Mouse (Mus musculus): Measurements from ENCODE around the gene Fancc.

The Fancc gene

DNA sequence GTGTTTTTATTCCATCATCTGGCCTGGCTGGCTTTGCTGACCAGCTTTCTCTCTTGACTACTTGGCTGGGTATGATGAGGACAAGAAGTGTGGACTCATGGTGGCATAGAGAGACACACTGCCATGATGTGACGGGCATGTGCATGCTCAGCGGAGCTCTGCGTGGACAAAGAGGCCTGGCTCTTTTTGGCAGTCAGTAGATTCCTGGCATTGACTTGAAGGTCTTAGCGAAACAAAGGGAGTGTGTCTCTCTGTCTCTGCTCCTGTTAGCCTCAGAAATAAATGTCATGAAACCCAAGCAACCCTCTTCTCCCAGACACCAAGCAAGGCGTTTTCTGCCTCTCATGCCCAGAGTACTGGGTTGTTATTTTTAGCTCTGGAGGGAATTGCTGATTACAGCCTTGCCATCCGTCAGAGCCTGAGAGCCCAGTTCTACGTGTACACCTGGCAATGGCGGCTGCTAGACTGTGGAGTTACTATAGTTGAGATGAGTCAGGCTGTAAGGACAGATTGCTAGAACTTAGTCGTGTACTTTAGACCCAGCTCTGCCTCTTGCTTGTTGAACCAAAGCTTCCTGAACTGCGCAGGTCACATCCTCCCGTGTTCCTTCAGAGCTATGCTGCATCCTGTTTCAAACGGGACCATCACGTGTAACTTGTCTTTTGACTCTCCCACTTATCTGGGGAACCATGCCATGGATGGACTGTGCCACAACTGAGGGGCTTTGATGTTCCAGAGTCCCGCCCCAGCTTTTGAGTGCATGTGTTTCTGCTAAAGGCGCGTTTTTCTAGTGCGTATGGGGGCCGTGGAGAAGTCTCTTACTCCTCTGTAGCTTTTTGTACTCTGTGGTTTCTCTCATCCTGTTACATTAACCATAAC lies 236.1 kb downstream of the Fancc start:
- DNase-seq (ENCODE audit: low spot score): no peak

- DNase-seq (ENCODE audit: low spot score): no peak
These were observed 236.9 kb downstream of the Fancc start for GRCm38 (mm10) chr13:63260133-63260532.

GRCm38 (mm10) chr13:63258671-63259070 lies 238.4 kb downstream of the Fancc start:
- DNase-seq (ENCODE audit: low spot score): no peak

DNA sequence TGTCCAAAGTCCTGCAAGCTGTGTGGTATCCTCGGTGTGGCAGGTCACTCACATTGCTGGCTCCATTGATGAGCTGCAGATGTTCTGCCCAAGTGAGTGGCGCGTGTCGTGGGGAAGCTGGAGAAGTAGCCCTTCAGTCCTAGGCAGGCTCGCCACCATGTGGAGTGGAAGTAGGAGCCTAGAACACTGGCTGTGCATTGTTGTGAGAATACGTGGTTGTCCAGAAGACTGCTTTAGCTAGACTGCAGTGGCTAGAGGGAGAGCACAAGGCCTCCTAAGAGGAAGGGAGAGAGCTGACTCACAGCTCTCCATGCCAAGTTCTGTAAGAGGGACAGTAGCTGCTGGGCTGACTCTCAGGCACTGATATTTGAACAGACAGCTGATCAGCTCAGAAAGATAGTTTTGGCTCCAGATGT lies 238.9 kb downstream of the Fancc start:
- no peak for DNase-seq (ENCODE audit: low spot score)

DNA sequence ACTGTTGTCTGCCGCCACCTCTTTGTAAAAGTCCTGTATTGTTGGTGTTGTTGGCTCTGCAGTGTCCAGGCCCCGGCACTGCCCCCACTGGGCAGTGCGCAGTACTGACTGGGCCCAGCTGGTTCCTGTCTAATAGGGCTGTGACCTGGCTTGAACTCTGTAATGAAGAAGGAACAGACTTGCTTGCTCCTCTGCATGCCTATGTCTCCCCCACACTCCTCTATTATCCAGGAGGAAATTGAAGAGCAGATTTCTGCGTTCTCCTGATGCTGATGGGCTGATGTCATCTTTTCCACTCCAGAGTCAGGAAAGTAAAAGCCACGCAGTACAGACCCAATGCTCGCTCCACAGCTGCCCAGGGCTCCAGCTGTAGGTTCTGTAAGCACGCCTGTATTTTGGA lies 240.3 kb downstream of the Fancc start:
- no peak for DNase-seq (ENCODE audit: low spot score)

DNA sequence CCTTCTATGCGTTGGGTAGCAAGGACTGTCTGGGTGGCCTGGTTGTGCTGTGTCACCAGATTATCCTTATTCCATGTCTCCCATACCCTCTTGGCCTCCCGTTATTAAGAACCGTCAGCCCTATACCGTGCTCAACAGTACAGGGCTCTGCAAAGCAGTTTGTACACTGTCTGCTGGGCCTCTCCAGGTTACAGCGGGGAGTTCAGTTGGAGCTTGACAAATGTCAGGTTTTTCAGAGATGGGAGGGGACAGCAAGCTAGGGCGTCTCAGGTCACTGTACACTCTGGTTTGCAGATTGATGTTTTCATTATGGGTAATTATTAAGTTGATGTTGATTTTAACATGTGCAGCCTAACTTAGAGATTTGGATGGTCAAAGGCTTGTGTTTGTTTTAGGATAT lies 240.9 kb downstream of the Fancc start:
- DNase-seq (ENCODE audit: low spot score): no peak

DNA sequence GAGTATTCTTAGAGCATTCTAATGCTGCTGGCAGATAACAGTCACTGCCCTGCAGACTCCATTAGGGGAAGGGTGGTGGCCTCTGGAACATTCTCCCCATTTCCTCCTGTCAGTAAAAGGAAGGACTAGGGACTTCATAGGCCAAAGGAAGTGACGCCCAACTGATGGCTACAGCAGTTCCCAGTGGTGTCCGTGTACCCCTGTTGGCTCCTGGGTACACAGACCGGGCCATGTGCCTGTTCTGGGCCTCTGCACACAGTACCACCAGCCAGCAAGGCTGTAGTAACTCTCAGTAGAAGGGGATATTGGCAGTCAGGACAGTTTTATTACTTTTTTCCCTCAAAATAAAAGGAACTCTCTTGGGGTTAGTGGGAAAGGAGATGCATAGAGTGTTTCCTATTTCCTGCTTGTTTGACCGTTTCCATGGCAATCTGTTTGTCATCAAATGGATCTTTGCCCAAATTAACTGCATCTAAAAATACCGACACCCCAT lies 241.5 kb downstream of the Fancc start:
- DNase-seq (ENCODE audit: low spot score): no peak

DNA sequence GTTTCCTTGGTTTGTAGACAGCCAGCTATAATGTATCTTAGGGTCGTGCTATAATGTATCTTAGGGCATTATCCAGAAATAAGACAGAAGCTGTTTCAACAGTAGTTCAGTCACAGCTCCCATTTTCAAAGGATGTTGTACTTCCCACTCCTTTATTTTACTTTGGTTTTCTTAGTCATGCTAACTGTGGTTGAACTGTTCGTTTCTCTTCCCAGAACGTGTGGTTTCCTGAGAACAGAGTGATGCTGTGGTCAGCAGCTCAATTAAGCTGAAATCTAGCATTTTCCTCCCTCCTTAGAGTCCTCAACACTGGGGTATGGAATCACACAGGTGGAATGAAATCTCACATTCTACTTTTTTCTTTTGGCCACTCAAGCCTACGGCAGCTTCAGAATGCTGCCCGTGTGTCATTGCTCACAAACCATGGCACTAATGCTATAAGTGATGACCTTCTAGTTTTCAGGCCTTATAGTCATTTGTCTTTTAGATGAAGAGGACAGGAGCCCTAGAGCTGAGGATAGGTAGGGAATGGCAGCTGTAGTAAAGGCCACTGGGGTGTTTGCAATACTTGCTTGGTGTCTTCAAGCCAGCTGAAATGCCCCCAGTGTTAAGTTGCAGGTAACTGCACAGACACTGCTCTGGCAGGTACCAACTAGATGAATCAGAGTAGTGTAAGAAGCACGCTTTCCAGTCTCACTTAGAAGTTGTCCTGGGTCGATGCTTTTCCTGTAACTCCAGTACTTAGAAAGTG lies 243.0 kb downstream of the Fancc start:
- no peak for DNase-seq (ENCODE audit: low spot score)

GRCm38 (mm10) chr13:63253147-63253546 lies 243.9 kb downstream of the Fancc start:
- no peak for DNase-seq (ENCODE audit: low spot score)

DNA sequence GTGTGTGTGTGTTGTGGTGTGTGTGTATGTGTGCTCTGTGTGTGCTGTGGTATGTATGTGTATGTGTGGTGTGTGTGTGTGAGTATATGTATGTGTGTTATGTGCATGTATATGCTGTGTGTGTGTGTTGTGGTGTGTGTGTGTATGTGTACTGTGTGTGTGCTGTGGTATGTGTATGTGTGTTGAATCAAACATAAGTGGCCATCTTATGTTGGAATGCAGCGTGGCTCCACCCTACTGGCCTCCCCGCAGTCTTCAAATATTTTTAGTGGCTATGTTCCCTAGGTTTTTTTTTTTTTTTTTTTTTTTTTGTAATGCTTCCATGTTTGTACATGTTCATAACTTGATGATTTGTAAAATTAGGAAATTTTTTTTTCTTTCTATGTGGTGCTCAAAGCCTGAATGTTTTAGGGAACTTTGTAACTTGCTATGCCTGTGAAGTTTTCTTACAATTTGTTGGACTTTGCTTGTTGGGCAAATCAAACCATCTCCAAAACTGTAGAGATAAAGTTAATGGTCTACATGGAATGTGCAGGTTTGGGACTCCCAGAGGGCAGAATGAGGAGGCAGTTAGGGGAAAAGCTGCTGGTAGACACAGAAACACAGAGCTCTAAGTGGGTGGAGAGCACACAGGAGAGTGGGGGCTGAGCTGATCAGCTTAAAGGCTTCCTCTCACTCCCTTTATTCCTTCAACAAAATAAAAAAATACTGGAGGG lies 244.6 kb downstream of the Fancc start:
- DNase-seq (ENCODE audit: low spot score): no peak

GRCm38 (mm10) chr13:63251118-63251889 lies 245.8 kb downstream of the Fancc start:
- no peak for DNase-seq (ENCODE audit: low spot score)

- DNase-seq (ENCODE audit: low spot score): no peak
These were observed 246.6 kb downstream of the Fancc start for GRCm38 (mm10) chr13:63250441-63250980.

DNA sequence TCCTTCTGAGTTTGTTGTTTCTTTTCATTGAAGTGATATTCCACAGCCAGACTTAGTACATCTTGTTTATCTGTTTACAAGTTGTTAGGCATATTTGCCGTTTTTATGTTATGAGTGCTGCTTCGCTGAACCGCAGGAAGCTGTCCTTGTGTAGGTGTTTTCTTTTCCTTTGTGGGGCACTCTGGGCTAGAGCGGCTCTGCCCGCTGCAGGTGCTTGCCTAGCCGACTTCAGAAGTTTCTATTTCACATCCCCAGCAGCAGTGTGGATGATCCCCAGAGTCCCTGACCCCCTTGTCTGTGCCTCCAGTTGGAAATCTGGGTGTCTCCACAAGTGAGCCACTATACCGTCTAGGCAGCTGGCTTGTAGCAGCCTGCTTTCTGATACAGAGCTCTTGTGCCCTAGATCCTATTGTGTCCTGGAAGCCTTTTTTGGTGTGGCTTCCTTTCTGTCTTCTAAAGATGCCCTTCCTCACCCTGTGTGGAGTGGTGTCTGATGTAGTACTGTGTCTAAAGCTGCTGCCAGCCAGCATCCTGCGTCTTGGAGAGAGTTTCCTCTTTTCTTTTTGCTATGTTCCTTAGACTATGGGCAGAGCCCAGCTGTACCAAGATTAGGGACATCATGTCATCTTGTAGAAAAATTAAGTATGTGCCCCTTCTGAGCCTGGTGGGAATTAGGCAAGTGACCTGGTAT lies 247.2 kb downstream of the Fancc start:
- no peak for DNase-seq (ENCODE audit: low spot score)

- DNase-seq (ENCODE audit: low spot score): no peak
These were observed 247.9 kb downstream of the Fancc start for GRCm38 (mm10) chr13:63249171-63249570.

GRCm38 (mm10) chr13:63248318-63248717 lies 248.8 kb downstream of the Fancc start:
- no peak for DNase-seq (ENCODE audit: low spot score)

DNA sequence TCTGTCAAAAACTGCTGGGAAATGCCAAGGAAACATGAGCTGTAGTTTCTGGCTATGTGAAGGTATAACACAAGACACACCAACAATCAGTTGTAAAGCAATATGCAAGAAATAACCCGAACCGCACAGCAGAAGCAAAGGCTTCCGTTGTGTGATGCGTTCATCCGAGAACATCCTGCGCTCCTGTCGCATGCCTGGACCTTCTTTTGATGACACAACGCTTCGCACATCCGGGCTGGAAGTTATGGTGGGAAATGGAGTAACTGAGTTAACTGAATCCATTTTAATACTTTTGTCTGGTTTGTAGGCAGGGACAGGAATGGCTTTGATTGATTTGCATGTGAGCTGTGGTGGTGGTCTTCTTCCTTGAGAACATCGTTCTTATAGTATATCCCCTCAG lies 249.4 kb downstream of the Fancc start:
- no peak for DNase-seq (ENCODE audit: low spot score)

- DNase-seq (ENCODE audit: low spot score): no peak
These were observed 250.0 kb downstream of the Fancc start for GRCm38 (mm10) chr13:63247041-63247440.

GRCm38 (mm10) chr13:63246332-63246940 lies 250.6 kb downstream of the Fancc start:
- DNase-seq (ENCODE audit: low spot score): no peak

GRCm38 (mm10) chr13:63245812-63246211 lies 251.3 kb downstream of the Fancc start:
- DNase-seq (ENCODE audit: low spot score): no peak

DNA sequence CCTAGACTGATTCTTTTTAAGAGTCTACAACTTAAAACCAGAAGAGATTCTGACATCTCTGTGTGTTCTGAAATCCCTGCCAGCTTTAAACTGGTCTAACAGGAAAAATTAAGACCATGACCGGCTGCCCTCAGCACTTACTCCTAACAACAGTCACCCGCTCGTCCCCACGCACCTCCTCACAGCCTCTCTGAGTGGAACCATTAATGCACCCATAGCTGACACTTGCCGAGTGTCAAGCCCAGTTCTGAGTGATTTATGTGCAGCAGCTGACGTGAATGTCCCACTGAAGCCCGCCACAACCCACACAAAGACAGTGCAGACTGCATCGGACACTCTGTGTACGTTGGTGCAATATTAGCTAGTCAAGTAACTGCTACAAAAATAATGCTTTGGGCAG lies 251.9 kb downstream of the Fancc start:
- no peak for DNase-seq (ENCODE audit: low spot score)
